In the genomic region with DNA sequence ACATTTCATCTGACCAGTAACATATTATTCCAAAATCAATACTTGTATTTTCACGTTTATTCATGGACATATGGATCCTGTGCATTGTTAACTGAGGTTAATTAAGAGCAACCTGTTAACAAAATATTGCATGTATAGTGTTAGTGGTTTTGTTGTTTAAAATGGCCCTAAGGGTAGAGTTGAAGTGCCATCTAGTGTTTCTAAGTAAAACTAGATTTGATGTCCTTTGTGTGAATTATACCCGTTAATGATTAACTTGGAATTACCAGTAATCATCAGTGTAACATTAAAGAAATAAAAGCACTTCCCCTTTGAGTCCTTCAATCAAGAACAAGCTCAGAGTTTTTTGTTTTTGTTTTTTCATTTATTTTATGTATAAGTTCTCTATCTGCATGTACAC, we compare ENCODE assay signal across 1 mouse cellular context.
TF ChIP-seq lines count a peak whose summit lies in the region.

No protein-coding gene starts in this region.

TF ChIP-seq in MEL, 35 proteins besides CTCF, POLR2A, EP300 and RAD21 (continued from another document):
- TF ChIP-seq HCFC1 (IDR thresholded peaks at IDR 0.05; ENCODE audit: low read depth, low read length) (no peak), RCOR1 (IDR thresholded peaks at IDR 0.05; ENCODE audit: low read depth, low read length) (no peak), SMC3 (IDR thresholded peaks at IDR 0.05; ENCODE audit: low read depth, low read length) (peak; percentile 68), ZC3H11A (IDR thresholded peaks at IDR 0.05; ENCODE audit: low read depth, low read length) (peak; percentile 70), MAFK (IDR thresholded peaks at IDR 0.05; ENCODE audit: borderline replicate concordance, low read depth, low read length) (no peak), USF1 (IDR thresholded peaks at IDR 0.05; ENCODE audit: low read depth, low read length) (no peak), MYC (IDR thresholded peaks at IDR 0.05; ENCODE audit: low read depth, low read length) (no peak), ZMIZ1 (IDR thresholded peaks at IDR 0.05; ENCODE audit: low read depth, low read length) (no peak), ELF1 (IDR thresholded peaks at IDR 0.05; ENCODE audit: low read depth, low read length) (no peak), MYB (IDR thresholded peaks at IDR 0.05; ENCODE audit: low read depth, low read length) (no peak), MAZ (IDR thresholded peaks at IDR 0.05; ENCODE audit: low read depth, low read length) (no peak)
